Mouse (Mus musculus): Measurements from ENCODE around the gene Phospho1. TPM values are rescaled to one million over a fixed set of nuclear protein-coding genes. Genes with fewer than 3 reads are reported as not detected.

Gene Phospho1
- polyA plus RNA-seq, 1 experiment from 2014 or later = 0.51 TPM

- 93% methylated on average over 6 of the region's 6 CpGs for WGBS
- H3K36me3 ChIP-seq (ENCODE audit: control insufficient read depth, insufficient read depth, low read length) = no peaks in the 10 kb centered on the region
- no peaks in the 10 kb centered on the region for H3K27me3 ChIP-seq (ENCODE audit: control insufficient read depth, insufficient read depth, low read length)
- no peak overlapping the region for H3K4me2 ChIP-seq (ENCODE audit: low read depth, low read length)
- ATAC-seq (ENCODE audit: low read depth) = no peak
- H3K4me3 ChIP-seq (ENCODE audit: low read depth, low read length) = no peak overlapping the region
- H3K9me3 ChIP-seq (ENCODE audit: control insufficient read depth, low read length) = no peaks in the 10 kb centered on the region
- H3K4me1 ChIP-seq (ENCODE audit: control insufficient read depth, insufficient read depth, low read length) = no peaks in the 10 kb centered on the region
- no peak overlapping the region for H3K27ac ChIP-seq (ENCODE audit: low read depth, low read length)
- H3K9ac ChIP-seq (replicated peaks; ENCODE audit: low read depth, low read length) = no peak overlapping the region
Measured at GRCm38 (mm10) chr11:95786511-95786910, 37.8 kb upstream of the Phospho1 start.

GRCm38 (mm10) chr11:95789451-95789891, 34.8 kb upstream of the Phospho1 start:
- 84% methylated on average over 8 of the region's 8 CpGs for WGBS

GRCm38 (mm10) chr11:95791787-95792186, 32.5 kb upstream of the Phospho1 start:
- no peak for ATAC-seq (ENCODE audit: low read depth)

More at GRCm38 (mm10) chr11:95789451-95789891, 34.8 kb upstream of the Phospho1 start:
- Histone ChIP-seq H3K4me2 (ENCODE audit: low read depth, low read length) (no peak overlapping the region), H3K4me3 (ENCODE audit: low read depth, low read length) (no peak overlapping the region), H3K4me1 (ENCODE audit: control insufficient read depth, insufficient read depth, low read length) (no peaks in the 10 kb centered on the region), H3K27me3 (ENCODE audit: control insufficient read depth, insufficient read depth, low read length) (no peaks in the 10 kb centered on the region), H3K9ac (replicated peaks; ENCODE audit: low read depth, low read length) (no peak overlapping the region), H3K36me3 (ENCODE audit: control insufficient read depth, insufficient read depth, low read length) (no peaks in the 10 kb centered on the region), H3K9me3 (ENCODE audit: control insufficient read depth, low read length) (no peaks in the 10 kb centered on the region), H3K27ac (ENCODE audit: low read depth, low read length) (no peak overlapping the region)
- no peak for ATAC-seq (ENCODE audit: low read depth)

GRCm38 (mm10) chr11:95792950-95793509, 31.3 kb upstream of the Phospho1 start:
- H3K4me3 ChIP-seq (ENCODE audit: low read depth, low read length) = no peak overlapping the region
- H3K4me1 ChIP-seq (ENCODE audit: control insufficient read depth, insufficient read depth, low read length) = 0 out of 2 replicates have a peak, but pooled peaks cover 6% of the 10 kb centered on the region
- H3K9me3 ChIP-seq (ENCODE audit: control insufficient read depth, low read length) = no peaks in the 10 kb centered on the region
- 93% methylated on average over 8 of the region's 8 CpGs for WGBS
- H3K9ac ChIP-seq (replicated peaks; ENCODE audit: low read depth, low read length) = no peak overlapping the region
- no peaks in the 10 kb centered on the region for H3K27me3 ChIP-seq (ENCODE audit: control insufficient read depth, insufficient read depth, low read length)
- H3K27ac ChIP-seq (ENCODE audit: low read depth, low read length) = no peak overlapping the region
- H3K36me3 ChIP-seq (ENCODE audit: control insufficient read depth, insufficient read depth, low read length) = no peaks in the 10 kb centered on the region
- ATAC-seq (ENCODE audit: low read depth) = no peak
- no peak overlapping the region for H3K4me2 ChIP-seq (ENCODE audit: low read depth, low read length)

More at GRCm38 (mm10) chr11:95791787-95792186, 32.5 kb upstream of the Phospho1 start:
- Histone ChIP-seq H3K27me3 (ENCODE audit: control insufficient read depth, insufficient read depth, low read length) (no peaks in the 10 kb centered on the region), H3K9me3 (ENCODE audit: control insufficient read depth, low read length) (no peaks in the 10 kb centered on the region), H3K36me3 (ENCODE audit: control insufficient read depth, insufficient read depth, low read length) (no peaks in the 10 kb centered on the region), H3K27ac (ENCODE audit: low read depth, low read length) (no peak overlapping the region), H3K4me3 (ENCODE audit: low read depth, low read length) (no peak overlapping the region), H3K4me1 (ENCODE audit: control insufficient read depth, insufficient read depth, low read length) (0 out of 2 replicates have a peak, but pooled peaks cover 4% of the 10 kb centered on the region), H3K9ac (replicated peaks; ENCODE audit: low read depth, low read length) (no peak overlapping the region), H3K4me2 (ENCODE audit: low read depth, low read length) (no peak overlapping the region)
- WGBS = 78% methylated on average over 13 of the region's 13 CpGs

- Histone ChIP-seq H3K36me3 (ENCODE audit: control insufficient read depth, insufficient read depth, low read length) (no peaks in the 10 kb centered on the region), H3K27ac (ENCODE audit: low read depth, low read length) (no peak overlapping the region), H3K4me1 (ENCODE audit: control insufficient read depth, insufficient read depth, low read length) (0 out of 2 replicates have a peak, but pooled peaks cover 6% of the 10 kb centered on the region), H3K9ac (replicated peaks; ENCODE audit: low read depth, low read length) (no peak overlapping the region), H3K27me3 (ENCODE audit: control insufficient read depth, insufficient read depth, low read length) (no peaks in the 10 kb centered on the region), H3K4me3 (ENCODE audit: low read depth, low read length) (no peak overlapping the region), H3K4me2 (ENCODE audit: low read depth, low read length) (no peak overlapping the region), H3K9me3 (ENCODE audit: control insufficient read depth, low read length) (no peaks in the 10 kb centered on the region)
- ATAC-seq (ENCODE audit: low read depth) = no peak
- WGBS = 63% methylated on average over 5 of the region's 5 CpGs
Measured at GRCm38 (mm10) chr11:95794201-95794600, 30.1 kb upstream of the Phospho1 start.

GRCm38 (mm10) chr11:95795582-95795981, 28.7 kb upstream of the Phospho1 start:
- no peaks in the 10 kb centered on the region for H3K9me3 ChIP-seq (ENCODE audit: control insufficient read depth, low read length)
- no peaks in the 10 kb centered on the region for H3K27me3 ChIP-seq (ENCODE audit: control insufficient read depth, insufficient read depth, low read length)
- H3K27ac ChIP-seq (ENCODE audit: low read depth, low read length) = no peak overlapping the region
- ATAC-seq (ENCODE audit: low read depth) = no peak
- no peaks in the 10 kb centered on the region for H3K36me3 ChIP-seq (ENCODE audit: control insufficient read depth, insufficient read depth, low read length)
- 0 out of 2 replicates have a peak, but pooled peaks cover 6% of the 10 kb centered on the region for H3K4me1 ChIP-seq (ENCODE audit: control insufficient read depth, insufficient read depth, low read length)
- no peak overlapping the region for H3K4me2 ChIP-seq (ENCODE audit: low read depth, low read length)
- H3K9ac ChIP-seq (replicated peaks; ENCODE audit: low read depth, low read length) = no peak overlapping the region
- no peak overlapping the region for H3K4me3 ChIP-seq (ENCODE audit: low read depth, low read length)
- WGBS = 75% methylated on average over 5 of the region's 5 CpGs

GRCm38 (mm10) chr11:95805010-95805409, 19.3 kb upstream of the Phospho1 start:
- Histone ChIP-seq H3K9me3 (ENCODE audit: control insufficient read depth, low read length) (no peaks in the 10 kb centered on the region), H3K4me1 (ENCODE audit: control insufficient read depth, insufficient read depth, low read length) (no peaks in the 10 kb centered on the region), H3K36me3 (ENCODE audit: control insufficient read depth, insufficient read depth, low read length) (no peaks in the 10 kb centered on the region), H3K4me3 (ENCODE audit: low read depth, low read length) (no peak overlapping the region), H3K27ac (ENCODE audit: low read depth, low read length) (no peak overlapping the region), H3K27me3 (ENCODE audit: control insufficient read depth, insufficient read depth, low read length) (no peaks in the 10 kb centered on the region), H3K9ac (replicated peaks; ENCODE audit: low read depth, low read length) (no peak overlapping the region), H3K4me2 (ENCODE audit: low read depth, low read length) (no peak overlapping the region)
- 76% methylated on average over 5 of the region's 5 CpGs for WGBS
- ATAC-seq (ENCODE audit: low read depth) = no peak

GRCm38 (mm10) chr11:95805527-95805926, 18.8 kb upstream of the Phospho1 start:
- Histone ChIP-seq H3K27me3 (ENCODE audit: control insufficient read depth, insufficient read depth, low read length) (no peaks in the 10 kb centered on the region), H3K9me3 (ENCODE audit: control insufficient read depth, low read length) (no peaks in the 10 kb centered on the region), H3K4me2 (ENCODE audit: low read depth, low read length) (no peak overlapping the region), H3K4me1 (ENCODE audit: control insufficient read depth, insufficient read depth, low read length) (no peaks in the 10 kb centered on the region), H3K9ac (replicated peaks; ENCODE audit: low read depth, low read length) (no peak overlapping the region), H3K36me3 (ENCODE audit: control insufficient read depth, insufficient read depth, low read length) (no peaks in the 10 kb centered on the region), H3K4me3 (ENCODE audit: low read depth, low read length) (no peak overlapping the region), H3K27ac (ENCODE audit: low read depth, low read length) (no peak overlapping the region)
- ATAC-seq (ENCODE audit: low read depth) = no peak
- WGBS = 51% methylated on average over 3 of the region's 3 CpGs

- WGBS = 95% methylated on average over 5 of the region's 5 CpGs
- H3K9ac ChIP-seq (replicated peaks; ENCODE audit: low read depth, low read length) = no peak overlapping the region
- ATAC-seq (ENCODE audit: low read depth) = no peak
Measured at GRCm38 (mm10) chr11:95807884-95808283, 16.4 kb upstream of the Phospho1 start.

More at GRCm38 (mm10) chr11:95807884-95808283, 16.4 kb upstream of the Phospho1 start:
- no peaks in the 10 kb centered on the region for H3K4me1 ChIP-seq (ENCODE audit: control insufficient read depth, insufficient read depth, low read length)
- no peaks in the 10 kb centered on the region for H3K36me3 ChIP-seq (ENCODE audit: control insufficient read depth, insufficient read depth, low read length)
- H3K4me2 ChIP-seq (ENCODE audit: low read depth, low read length) = no peak overlapping the region
- no peak overlapping the region for H3K4me3 ChIP-seq (ENCODE audit: low read depth, low read length)
- no peaks in the 10 kb centered on the region for H3K27me3 ChIP-seq (ENCODE audit: control insufficient read depth, insufficient read depth, low read length)
- no peak overlapping the region for H3K27ac ChIP-seq (ENCODE audit: low read depth, low read length)
- no peaks in the 10 kb centered on the region for H3K9me3 ChIP-seq (ENCODE audit: control insufficient read depth, low read length)
